Mouse (Mus musculus) C2C12 (cell line): Measurements from ENCODE around the gene Tns4.

Source experiments
- CTCF ChIP-seq: IDR thresholded peaks from one replicate; pipeline ENCODE4 v1.5.1; 2011; ENCODE audit not compliant: control insufficient read depth, insufficient read depth, insufficient read length
- MAX ChIP-seq: IDR thresholded peaks from one replicate; pipeline ENCODE4 v1.6.1; 2011; ENCODE audit warnings: mild to moderate bottlenecking, control low read depth
- MYOG ChIP-seq: IDR thresholded peaks from one replicate; pipeline ENCODE4 v1.6.1; 2011; ENCODE audit not compliant: control insufficient read depth, insufficient read length; ENCODE audit errors: extremely low read depth

DNA sequence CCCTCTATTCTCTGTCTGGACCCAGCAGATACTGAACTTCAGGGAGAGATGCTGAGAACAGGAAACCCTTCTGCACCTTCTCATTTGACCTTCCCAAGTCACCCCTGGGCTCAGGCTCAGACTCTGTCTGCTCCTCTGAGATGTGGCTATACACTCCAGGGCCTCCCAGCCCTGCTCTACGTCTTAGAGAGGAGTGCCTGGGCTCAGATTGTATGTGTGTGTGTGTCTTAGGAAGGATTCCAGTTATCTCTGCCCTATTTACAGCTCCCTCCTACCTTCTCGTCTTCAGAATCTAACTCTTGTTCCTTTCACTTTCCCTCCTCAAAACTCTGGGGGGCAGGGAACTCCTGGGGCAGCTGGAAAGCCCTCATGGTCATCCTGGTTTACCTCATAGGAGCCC, 620 bp downstream of the Tns4 start:
- TF ChIP-seq CTCF (no peak), MYOG (no peak), MAX (no peak)
